Mouse (Mus musculus) CH12.LX (cell line): ENCODE results near the gene Patj. TPM values are rescaled to one million over a fixed set of nuclear protein-coding genes. Genes with fewer than 3 reads are reported as not detected.

Experiments used
- DNase-seq: peaks from one replicate; pipeline ENCODE4 v3.0.0-alpha.2; 2013; ENCODE audit errors: extremely low read depth
- H3K27ac ChIP-seq: 2 replicates; pipeline ENCODE4 v1.5.1; 2012; ENCODE audit warnings: low read depth, mild to moderate bottlenecking, control low read depth, moderate library complexity; ENCODE audit not compliant: insufficient read depth
- H3K27me3 ChIP-seq: replicated peaks from 2 replicates; pipeline ENCODE3; 2012; ENCODE audit warnings: inconsistent platforms
- H3K36me3 ChIP-seq, 2 experiments: replicated peaks in 1 of 2; 2 replicates each; pipeline versions ENCODE3 to v1.6.1; 2012; ENCODE audit warnings: inconsistent platforms in 1 of 2, low read length in 1 of 2, mild to moderate bottlenecking in 1 of 2, mixed read lengths in 1 of 2, moderate library complexity in 1 of 2; ENCODE audit not compliant: control insufficient read depth in 1 of 2, insufficient read depth in 1 of 2
- H3K4me1 ChIP-seq, 2 experiments: 2 replicates each; pipeline ENCODE4 v1.6.1; 2012; ENCODE audit warnings: inconsistent platforms in 1 of 2, moderate library complexity in 1 of 2; ENCODE audit not compliant: insufficient read depth in 2 of 2, control insufficient read depth in 1 of 2
- H3K4me2 ChIP-seq: 2 replicates; pipeline ENCODE4 v1.6.1; 2012; ENCODE audit warnings: low read depth, mild to moderate bottlenecking, control low read depth; ENCODE audit not compliant: poor library complexity, insufficient read depth, severe bottlenecking
- H3K4me3 ChIP-seq, 3 experiments: fragments of 150-350 bp in 1 of 3; sonication (generic) in 1 of 3; replicated peaks in 1 of 3; 2 replicates each; pipeline versions ENCODE3 to v1.5.1; 2011 to 2012; ENCODE audit warnings: low read depth in 2 of 3, low read length in 2 of 3, mild to moderate bottlenecking in 2 of 3, moderate library complexity in 2 of 3, control low read depth in 1 of 3, improper control_type of control experiment in 1 of 3, inconsistent platforms in 1 of 3, mixed read lengths in 1 of 3; ENCODE audit not compliant: poor library complexity in 1 of 3
- H3K79me2 ChIP-seq: replicated peaks from 2 replicates; pipeline ENCODE4 v1.6.1; 2012; ENCODE audit warnings: mild to moderate bottlenecking, moderate library complexity; ENCODE audit not compliant: control insufficient read depth, poor library complexity, insufficient read depth, severe bottlenecking; ENCODE audit errors: extremely low read depth
- H3K9ac ChIP-seq: 2 replicates; pipeline ENCODE4 v1.6.1; 2012; ENCODE audit warnings: low read depth, mild to moderate bottlenecking, control low read depth, moderate library complexity; ENCODE audit not compliant: insufficient read depth
- H3K9me3 ChIP-seq: replicated peaks from 2 replicates; pipeline ENCODE3; 2012; ENCODE audit warnings: low read length, inconsistent platforms, mixed read lengths
- BHLHE40 ChIP-seq: IDR thresholded peaks from 2 replicates; pipeline ENCODE4 v1.6.1; 2011; ENCODE audit warnings: mild to moderate bottlenecking, low read depth, low read length, improper control_type of control experiment
- CTCF ChIP-seq, 2 experiments: IDR thresholded peaks in 1 of 2; conservative IDR thresholded peaks in 1 of 2; 2 replicates each; pipeline ENCODE4 v1.5.1; 2011 to 2012; ENCODE audit warnings: low read depth in 2 of 2, low read length in 2 of 2, improper control_type of control experiment in 1 of 2, inconsistent platforms in 1 of 2, mild to moderate bottlenecking in 1 of 2, moderate library complexity in 1 of 2
- EP300 ChIP-seq: IDR thresholded peaks from 2 replicates; pipeline ENCODE4 v1.6.1; 2011; ENCODE audit warnings: low read length, improper control_type of control experiment
- JUN ChIP-seq: IDR thresholded peaks from 2 replicates; pipeline ENCODE4 v1.6.1; 2011; ENCODE audit warnings: low read depth, mild to moderate bottlenecking, low read length, improper control_type of control experiment, moderate library complexity; ENCODE audit not compliant: insufficient read depth
- MAFK ChIP-seq: IDR thresholded peaks from 2 replicates; pipeline ENCODE4 v1.6.1; 2011; ENCODE audit warnings: low read length, improper control_type of control experiment; ENCODE audit not compliant: insufficient replicate concordance
- MAX ChIP-seq: IDR thresholded peaks from 2 replicates; pipeline ENCODE4 v1.6.1; 2011; ENCODE audit warnings: low read length, improper control_type of control experiment
- MYC ChIP-seq: IDR thresholded peaks from 2 replicates; pipeline ENCODE4 v1.6.1; 2011; ENCODE audit warnings: low read depth, mild to moderate bottlenecking, improper control_type of control experiment, low read length
- PAX5 ChIP-seq: IDR thresholded peaks from 2 replicates; pipeline ENCODE4 v1.6.1; 2012; ENCODE audit warnings: low read length, inconsistent platforms, mixed read lengths
- RAD21 ChIP-seq: IDR thresholded peaks from 2 replicates; pipeline ENCODE4 v1.6.1; 2011; ENCODE audit warnings: low read depth, mild to moderate bottlenecking, low read length, improper control_type of control experiment, moderate library complexity
- SMC3 ChIP-seq: IDR thresholded peaks from 2 replicates; pipeline ENCODE4 v1.6.1; 2011; ENCODE audit warnings: low read depth, low read length, improper control_type of control experiment
- TBP ChIP-seq: conservative IDR thresholded peaks from 2 replicates; pipeline ENCODE4 v1.6.1; 2011; ENCODE audit warnings: low read depth, low read length, improper control_type of control experiment
- TCF12 ChIP-seq: IDR thresholded peaks from 2 replicates; pipeline ENCODE4 v1.6.1; 2014; ENCODE audit warnings: low read depth, mild to moderate bottlenecking, inconsistent platforms, low read length, improper control_type of control experiment
- USF2 ChIP-seq: conservative IDR thresholded peaks from 2 replicates; pipeline ENCODE4 v1.6.1; 2011; ENCODE audit warnings: low read depth, low read length, improper control_type of control experiment
- ZNF384 ChIP-seq: IDR thresholded peaks from 2 replicates; pipeline ENCODE4 v1.6.1; 2012; ENCODE audit warnings: low read depth, low read length, improper control_type of control experiment, inconsistent platforms
- dilution Hi-C: fragments of 300-500 bp; cut with MboI; formaldehyde crosslinking; loops from 2 replicates; pipeline ENCODE4 v1.14.3; 2020; ENCODE audit warnings: low sequenced_read_pairs; ENCODE audit not compliant: extremely low pct_unique_long_range_greater_than_20kb, extremely low pct_ligation_motif_present
- in situ Hi-C: fragments of 300-500 bp; cut with MboI; formaldehyde crosslinking; loops from 3 replicates; pipeline ENCODE4 v1.14.3; 2019; ENCODE audit warnings: low sequenced_read_pairs, low pct_ligation_motif_present, low pct_unique_long_range_greater_than_20kb, mixed read lengths
- polyA plus RNA-seq: library from polyadenylated mRNA; unstranded; fragments of >175 nt; gene quantifications from 2 replicates; pipeline ENCODE4 v1.2.1, GENCODE M21; 2012; ENCODE audit warnings: low read depth; ENCODE audit not compliant: insufficient read length
- total RNA-seq, 2 experiments: library from RNA; depleted of rRNA; stranded (reverse); fragments of 300-350 nt in 1 of 2; fragments of >200 nt in 1 of 2; gene quantifications; 2 replicates each; pipeline ENCODE4 v1.2.3; 2012 to 2014

Patj gene
- total and polyA plus RNA-seq, 3 experiments = 1.2 to 6.1 (median 2.0) TPM

GRCm38 (mm10) chr4:98444437-98445139 lies 49.0 kb downstream of the Patj start:
- Histone ChIP-seq H3K4me1 (peaks cover 0 to 6% of the 10 kb centered on the region in 2 experiments; a peak in 2 of 4 replicates), H3K27me3 (no peaks in the 10 kb centered on the region), H3K9me3 (no peaks in the 10 kb centered on the region), H3K79me2 (no peaks in the 10 kb centered on the region), H3K4me2 (no peak overlapping the region), H3K4me3 (no peak overlapping the region), H3K9ac (no peak overlapping the region), H3K27ac (no peak overlapping the region), H3K36me3 (peaks cover 0 to 3% of the 10 kb centered on the region in 2 experiments)
- dilution Hi-C loops (no loop called here), in situ Hi-C loops (no loop called here)
- TF ChIP-seq JUN (no peak), CTCF (conservative IDR thresholded peaks at IDR 0.05 in 1 of 2, IDR thresholded peaks at IDR 0.05 in 1 of 2; ENCODE audit: low read depth in 2 of 2, low read length in 2 of 2) (peak in 1 of 2 experiments; percentile 58; a peak in 3 of 4 replicates), RAD21 (peak; percentile 61), TCF12 (no peak), SMC3 (peak; percentile 41)
- peak; percentile 45 for DNase-seq

GRCm38 (mm10) chr4:98449564-98450263 lies 54.1 kb downstream of the Patj start:
- Histone ChIP-seq H3K27me3 (no peaks in the 10 kb centered on the region), H3K27ac (no peak overlapping the region), H3K36me3 (no peaks in the 10 kb centered on the region), H3K9ac (no peak overlapping the region), H3K4me1 (no peaks in the 10 kb centered on the region), H3K4me2 (no peak overlapping the region), H3K9me3 (no peaks in the 10 kb centered on the region), H3K79me2 (no peaks in the 10 kb centered on the region), H3K4me3 (no peak overlapping the region)
- TF ChIP-seq JUN (no peak), CTCF (conservative IDR thresholded peaks at IDR 0.05 in 1 of 2, IDR thresholded peaks at IDR 0.05 in 1 of 2; ENCODE audit: low read depth in 2 of 2, low read length in 2 of 2) (no peak), MAX (no peak), EP300 (no peak), MYC (no peak), TBP (no peak), PAX5 (no peak), ZNF384 (no peak), MAFK (no peak), USF2 (no peak), BHLHE40 (no peak)
- dilution Hi-C loops (no loop called here), in situ Hi-C loops (no loop called here)
- no peak for DNase-seq
